ENCODE assay signal across 23 mouse cellular contexts in genomic region chr15:91016366-91016765, GRCm38 (mm10). TPM values are rescaled to one million over a fixed set of nuclear protein-coding genes. Genes with fewer than 3 reads are reported as not detected.
DNase-seq lines count a peak whose midpoint lies in the region; ATAC-seq and TF ChIP-seq lines count a peak whose summit lies in the region.
"Had no signal": no experiment of that assay in that cellular context is flagged by ENCODE, and none has a peak within 500 bp of the region (broad histone marks: within the 10 kb centered on the region; RNA-seq: fewer than 3 reads in every experiment).

No protein-coding gene starts in this region.

- no peak overlapping the region for H3K4me2 ChIP-seq in embryonic facial prominence, embryonic 15.5 days (replicated peaks)
- peak overlapping the region; percentile 23; the same call in 1 of the 2 replicates for H3K4me2 ChIP-seq in forebrain, postnatal 0 days (ENCODE audit: low read depth)
- H3K4me2 ChIP-seq in hindbrain, postnatal 0 days (ENCODE audit: low read depth, low read length), result peak overlapping the region; percentile 54; the same call in 1 of the 2 replicates
- H3K4me2 ChIP-seq in midbrain, postnatal 0 days (ENCODE audit: low read depth, low read length, poor library complexity, severe bottlenecking), result 0 out of 2 replicates have a peak overlapping the region, but pooled peaks have one; percentile 6
- H3K4me2 ChIP-seq: heart, embryonic 12.5 days; liver, embryonic 13.5 days; lung, embryonic 15.5 days; stomach, embryonic 15.5 days had no signal

- no peak for DNase-seq in embryonic facial prominence, embryonic 10.5 days (ENCODE audit: low spot score)
- no peak for DNase-seq in forebrain, postnatal 0 days
- DNase-seq in hindbrain, postnatal 0 days (ENCODE audit: low spot score), result no peak
- no peak for DNase-seq in midbrain, postnatal 0 days (ENCODE audit: low spot score)
- DNase-seq in c-Kit-positive CD71-positive TER-119-positive erythroid progenitor cells, embryonic 14.5 days (ENCODE audit: low spot score), result no peak
- no peak for DNase-seq in kidney, postnatal 4 days
- no peak for DNase-seq in thymus, postnatal 10 days (ENCODE audit: low spot score in 2 of 2)
- DNase-seq: cerebellum, adult 11-12 months; cerebellum, postnatal 25 days; gastrocnemius, postnatal 36 days; heart, postnatal 36 days; liver, embryonic 13.5 days; thymus, adult 2 months had no signal

- no peak overlapping the region for H3K4me3 ChIP-seq in embryonic facial prominence, embryonic 15.5 days (replicated peaks)
- H3K4me3 ChIP-seq in embryonic facial prominence, embryonic 10.5 days, result no peak overlapping the region
- no peak overlapping the region for H3K4me3 ChIP-seq in forebrain, postnatal 0 days (ENCODE audit: low read depth, low read length)
- H3K4me3 ChIP-seq in hindbrain, postnatal 0 days (ENCODE audit: low read length), result no peak overlapping the region
- H3K4me3 ChIP-seq in midbrain, postnatal 0 days (ENCODE audit: low read depth, low read length), result no peak overlapping the region
- H3K4me3 ChIP-seq: erythroblast, embryonic 14.5 days; heart, embryonic 12.5 days; liver, embryonic 13.5 days; lung, embryonic 15.5 days; stomach, embryonic 15.5 days had no signal

- no peaks in the 10 kb centered on the region for H3K36me3 ChIP-seq in embryonic facial prominence, embryonic 15.5 days
- peaks cover 5% of the 10 kb centered on the region; the same call in 1 of the 2 replicates for H3K36me3 ChIP-seq in embryonic facial prominence, embryonic 10.5 days (replicated peaks)
- H3K36me3 ChIP-seq in forebrain, postnatal 0 days (ENCODE audit: insufficient read depth), result no peaks in the 10 kb centered on the region
- H3K36me3 ChIP-seq in hindbrain, postnatal 0 days (ENCODE audit: insufficient read depth, low read length), result no peaks in the 10 kb centered on the region
- H3K36me3 ChIP-seq in midbrain, postnatal 0 days (ENCODE audit: insufficient read depth, low read length), result no peaks in the 10 kb centered on the region
- H3K36me3 ChIP-seq: G1E; heart, embryonic 12.5 days; liver, embryonic 13.5 days; lung, embryonic 15.5 days; stomach, embryonic 15.5 days had no signal

- 73% methylated on average over 12 of the region's 12 CpGs for WGBS in embryonic facial prominence, embryonic 15.5 days
- WGBS in embryonic facial prominence, embryonic 10.5 days, result 84% methylated on average over 12 of the region's 12 CpGs
- 18% methylated on average over 12 of the region's 12 CpGs for WGBS in forebrain, postnatal 0 days
- WGBS in hindbrain, postnatal 0 days, result 39% methylated on average over 12 of the region's 12 CpGs
- WGBS in midbrain, postnatal 0 days, result 39% methylated on average over 12 of the region's 12 CpGs

- H3K27ac ChIP-seq in embryonic facial prominence, embryonic 15.5 days (replicated peaks), result no peak overlapping the region
- no peak overlapping the region for H3K27ac ChIP-seq in embryonic facial prominence, embryonic 10.5 days (replicated peaks)
- 0 out of 2 replicates have a peak overlapping the region, but pooled peaks have one; percentile 6 for H3K27ac ChIP-seq in forebrain, postnatal 0 days (ENCODE audit: low read depth, low read length)
- H3K27ac ChIP-seq in hindbrain, postnatal 0 days, result no peak overlapping the region
- H3K27ac ChIP-seq in midbrain, postnatal 0 days (ENCODE audit: low read depth, low read length), result no peak overlapping the region
- H3K27ac ChIP-seq: liver, embryonic 13.5 days; lung, embryonic 15.5 days; macrophage; stomach, embryonic 15.5 days had no signal

- peaks cover 14% of the 10 kb centered on the region for H3K4me1 ChIP-seq in embryonic facial prominence, embryonic 15.5 days
- H3K4me1 ChIP-seq in embryonic facial prominence, embryonic 10.5 days, result peaks cover 27% of the 10 kb centered on the region
- H3K4me1 ChIP-seq in forebrain, postnatal 0 days (ENCODE audit: insufficient read depth), result peaks cover 31% of the 10 kb centered on the region
- peaks cover 13% of the 10 kb centered on the region; the same call in 1 of the 2 replicates for H3K4me1 ChIP-seq in hindbrain, postnatal 0 days (ENCODE audit: insufficient read depth, low read length)
- peaks cover 13% of the 10 kb centered on the region; the same call in 1 of the 2 replicates for H3K4me1 ChIP-seq in midbrain, postnatal 0 days (ENCODE audit: insufficient read depth, low read length)

- 0 out of 2 replicates have a peak, but pooled peaks have one; percentile 21 for ATAC-seq in embryonic facial prominence, embryonic 15.5 days (ENCODE audit: insufficient number of reproducible peaks, low FRiP score, low TSS enrichment, low read depth)
- no peak for ATAC-seq in forebrain, postnatal 0 days
- no peak for ATAC-seq in hindbrain, postnatal 0 days
- ATAC-seq in midbrain, postnatal 0 days (ENCODE audit: low FRiP score), result no peak
- ATAC-seq: CD4-positive, CD25-positive, alpha-beta regulatory T cell, adult 4 months; intestine, postnatal 0 days had no signal

- no peak overlapping the region for H3K9ac ChIP-seq in embryonic facial prominence, embryonic 15.5 days
- H3K9ac ChIP-seq in forebrain, postnatal 0 days, result 0 out of 2 replicates have a peak overlapping the region, but pooled peaks have one; percentile 19
- no peak overlapping the region for H3K9ac ChIP-seq in hindbrain, postnatal 0 days (replicated peaks; ENCODE audit: low read length)
- H3K9ac ChIP-seq in midbrain, postnatal 0 days (replicated peaks; ENCODE audit: low read length, poor library complexity, severe bottlenecking), result no peak overlapping the region
- H3K9ac ChIP-seq: heart, embryonic 12.5 days; liver, embryonic 13.5 days; lung, embryonic 15.5 days; stomach, embryonic 15.5 days had no signal

- no peak for TF ChIP-seq CTCF in forebrain, postnatal 0 days (IDR thresholded peaks at IDR 0.05; ENCODE audit: low read depth)
- no peak for TF ChIP-seq CTCF in hindbrain, postnatal 0 days (IDR thresholded peaks at IDR 0.05; ENCODE audit: low read depth)
- no peak for TF ChIP-seq CTCF in midbrain, postnatal 0 days (IDR thresholded peaks at IDR 0.05)

- no peaks in the 10 kb centered on the region for H3K9me3 ChIP-seq in embryonic facial prominence, embryonic 15.5 days (replicated peaks)
- H3K9me3 ChIP-seq in embryonic facial prominence, embryonic 10.5 days, result peaks cover 3% of the 10 kb centered on the region; the same call in 1 of the 2 replicates
- H3K9me3 ChIP-seq in forebrain, postnatal 0 days (ENCODE audit: low read length), result no peaks in the 10 kb centered on the region
- H3K9me3 ChIP-seq in hindbrain, postnatal 0 days (ENCODE audit: low read length), result no peaks in the 10 kb centered on the region
- H3K9me3 ChIP-seq in midbrain, postnatal 0 days (ENCODE audit: low read length), result no peaks in the 10 kb centered on the region
- H3K9me3 ChIP-seq: liver, embryonic 13.5 days; lung, embryonic 15.5 days; stomach, embryonic 15.5 days had no signal

- no peaks in the 10 kb centered on the region for H3K27me3 ChIP-seq in embryonic facial prominence, embryonic 15.5 days
- no peaks in the 10 kb centered on the region for H3K27me3 ChIP-seq in embryonic facial prominence, embryonic 10.5 days (replicated peaks; ENCODE audit: low read depth, poor library complexity, severe bottlenecking)
- no peaks in the 10 kb centered on the region for H3K27me3 ChIP-seq in forebrain, postnatal 0 days (ENCODE audit: insufficient read depth, low read length)
- no peaks in the 10 kb centered on the region for H3K27me3 ChIP-seq in hindbrain, postnatal 0 days (ENCODE audit: insufficient read depth, low read length)
- H3K27me3 ChIP-seq in midbrain, postnatal 0 days (ENCODE audit: insufficient read depth, low read length), result no peaks in the 10 kb centered on the region
- H3K27me3 ChIP-seq: heart, embryonic 12.5 days; liver, embryonic 13.5 days; lung, embryonic 15.5 days; stomach, embryonic 15.5 days had no signal

RNA-seq across cellular contexts. Expression of gene Kif21a, which starts 33.4 kb away (rescaled TPM):
- 13.9 and 17.5 TPM in 2 replicates for polyA plus RNA-seq in embryonic facial prominence, embryonic 15.5 days (2015; fragmentation: Nextera tagmentation; extraction: Ambion mirVana)
- 9.2 and 11.5 TPM in 2 replicates for polyA plus RNA-seq in embryonic facial prominence, embryonic 10.5 days (2016; fragmentation: Nextera tagmentation; extraction: Ambion mirVana)
- 44.8 and 56.8 TPM in 2 replicates for total RNA-seq in forebrain, postnatal 0 days (2014; rRNA removed)
- polyA plus RNA-seq in forebrain, postnatal 0 days (2015; fragmentation: Nextera tagmentation; extraction: Ambion mirVana), result 15.8 and 24.5 TPM in 2 replicates
- 42.1 and 54.4 TPM in 2 replicates for total RNA-seq in hindbrain, postnatal 0 days (2014; rRNA removed)
- 29.3 and 31.2 TPM in 2 replicates for polyA plus RNA-seq in hindbrain, postnatal 0 days (2015; fragmentation: Nextera tagmentation; extraction: Ambion mirVana)
- total RNA-seq in midbrain, postnatal 0 days (2014; rRNA removed), result 64.9 and 68.7 TPM in 2 replicates
- polyA plus RNA-seq in midbrain, postnatal 0 days (2015; fragmentation: Nextera tagmentation; extraction: Ambion mirVana), result 28.4 and 33.2 TPM in 2 replicates
- total RNA-seq: G1E; monocyte, adult 5-6 weeks had no signal
- polyA plus RNA-seq: CD4-positive, CD25-positive, alpha-beta regulatory T cell, adult 4 months; G1E; macrophage had no signal
